Mouse (Mus musculus) limb, embryonic 13.5 days (tissue): ENCODE measurements at regions not wholly inside any gene's neighbourhood (a gene's known extent, or its start where the extent isn't known, plus 50 kb on each side); places are given as distances from the start of the nearest gene placed in this dataset.

Source experiments
- ATAC-seq: fragments of 200-750 bp; cut with Nextera tagmentation; 2 replicates; pipeline ENCODE4 v1.8.0; 2017; ENCODE audit warnings: low read depth, moderate number of reproducible peaks, moderate TSS enrichment; ENCODE audit not compliant: low FRiP score
- H3K27ac ChIP-seq: fragments of 300-500 bp; sonication (generic); 2 replicates; pipeline ENCODE4 v1.5.1; 2015; ENCODE audit warnings: inconsistent platforms, mild to moderate bottlenecking, moderate library complexity
- H3K27me3 ChIP-seq: fragments of 300-500 bp; sonication (generic); 2 replicates; pipeline ENCODE4 v1.6.1; 2015; ENCODE audit warnings: mild to moderate bottlenecking, inconsistent platforms
- H3K36me3 ChIP-seq: fragments of 300-500 bp; sonication (generic); 2 replicates; pipeline ENCODE4 v1.6.1; 2015; ENCODE audit warnings: inconsistent platforms, mild to moderate bottlenecking, moderate library complexity
- H3K4me1 ChIP-seq: fragments of 300-500 bp; sonication (generic); 2 replicates; pipeline ENCODE4 v1.6.1; 2015; ENCODE audit warnings: inconsistent platforms
- H3K4me2 ChIP-seq: fragments of 300-500 bp; sonication (generic); replicated peaks from 2 replicates; pipeline ENCODE4 v1.6.1; 2015; ENCODE audit warnings: inconsistent platforms, mild to moderate bottlenecking, moderate library complexity
- H3K4me3 ChIP-seq: fragments of 300-500 bp; sonication (generic); 2 replicates; pipeline ENCODE4 v1.5.1; 2015; ENCODE audit warnings: moderate library complexity, mild to moderate bottlenecking, inconsistent platforms
- H3K9ac ChIP-seq: fragments of 300-500 bp; sonication (generic); 2 replicates; pipeline ENCODE4 v1.6.1; 2015; ENCODE audit warnings: mild to moderate bottlenecking, inconsistent platforms
- H3K9me3 ChIP-seq: fragments of 300-500 bp; sonication (generic); 2 replicates; pipeline ENCODE4 v1.6.1; 2016; ENCODE audit warnings: inconsistent platforms
- WGBS: fragments of 180-500 bp; shearing (Covaris S2); methylation state at CpG from one replicate; pipeline ENCODE4 v1.1.7; 2015; 5-methylcytosine and 5-hydroxymethylcytosine counted together

DNA sequence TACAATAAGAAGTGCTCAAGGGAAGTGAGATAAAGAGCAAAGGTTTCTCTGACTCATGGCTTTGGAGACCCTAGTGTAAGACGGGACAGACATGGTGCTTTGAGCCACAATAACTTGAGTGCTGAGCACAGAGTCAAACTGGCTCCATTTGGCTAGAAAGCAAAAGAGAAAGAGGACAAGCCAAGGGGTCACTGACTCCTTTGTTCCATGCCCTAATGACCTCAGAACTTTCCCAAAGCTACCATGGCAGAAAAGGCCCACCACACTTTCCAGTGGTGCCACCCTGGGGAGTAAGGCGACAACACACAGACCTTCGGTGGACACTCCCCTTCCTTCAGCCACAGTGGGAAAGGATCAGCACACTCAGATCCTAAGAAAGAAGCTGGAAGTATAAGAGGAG, 186.8 kb downstream of the Gm10260 start:
- H3K9me3 ChIP-seq = no peaks in the 10 kb centered on the region
- ATAC-seq = no peak
- H3K9ac ChIP-seq = no peak overlapping the region
- no peak overlapping the region for H3K4me3 ChIP-seq
- no peak overlapping the region for H3K4me2 ChIP-seq
- WGBS = 78% methylated on average over 3 of the region's 3 CpGs
- peaks cover 21% of the 10 kb centered on the region for H3K4me1 ChIP-seq
- H3K36me3 ChIP-seq = no peaks in the 10 kb centered on the region
- no peak overlapping the region for H3K27ac ChIP-seq
- H3K27me3 ChIP-seq = peaks cover 4% of the 10 kb centered on the region; the same call in 1 of the 2 replicates

DNA sequence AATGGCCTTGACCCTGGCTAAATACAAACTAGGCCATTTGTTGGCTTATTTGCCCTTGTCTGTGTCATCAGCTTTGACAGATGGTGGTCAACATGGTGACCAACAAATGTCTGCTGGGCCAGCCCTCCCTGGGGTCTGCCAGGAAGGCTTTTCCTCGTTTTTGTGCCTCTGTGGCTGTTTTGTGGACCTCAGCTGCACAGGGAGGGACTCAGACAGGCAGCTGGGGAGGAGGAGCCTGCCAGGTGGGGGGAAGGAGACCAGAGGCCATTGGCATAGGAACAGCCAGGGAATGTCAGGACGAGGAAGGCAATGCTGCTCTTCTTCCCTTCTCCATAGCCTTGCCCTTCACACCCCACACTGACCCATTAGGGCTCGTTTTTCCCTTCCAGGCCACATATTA, 188.1 kb downstream of the Gm10260 start:
- H3K27ac ChIP-seq = no peak overlapping the region
- no peak overlapping the region for H3K4me2 ChIP-seq
- WGBS = 62% methylated on average over 3 of the region's 3 CpGs
- peaks cover 16% of the 10 kb centered on the region for H3K4me1 ChIP-seq
- no peak for ATAC-seq
- no peaks in the 10 kb centered on the region for H3K36me3 ChIP-seq
- H3K9ac ChIP-seq = no peak overlapping the region
- no peaks in the 10 kb centered on the region for H3K9me3 ChIP-seq
- peaks cover 4% of the 10 kb centered on the region; the same call in 1 of the 2 replicates for H3K27me3 ChIP-seq
- no peak overlapping the region for H3K4me3 ChIP-seq

DNA sequence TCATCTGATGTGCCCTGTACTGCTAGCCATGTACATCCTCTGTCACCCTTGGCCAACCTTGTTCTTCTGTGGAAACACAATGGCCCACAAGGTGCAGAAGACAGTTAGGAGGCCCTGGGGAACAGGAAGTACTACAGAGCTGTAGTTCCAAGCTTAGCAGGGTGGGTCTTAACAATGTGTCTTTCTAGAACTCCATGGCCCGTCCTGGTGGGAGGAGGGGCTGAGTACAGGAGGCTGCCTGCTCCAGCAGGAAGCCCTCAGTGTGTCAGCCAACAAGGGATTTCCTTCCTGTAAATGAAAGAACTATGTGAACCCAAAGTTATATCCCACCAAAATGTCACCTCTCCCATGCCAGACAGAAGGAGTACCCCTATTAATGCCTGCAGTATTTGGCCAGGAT, 190.4 kb downstream of the Gm10260 start:
- no peak overlapping the region for H3K27ac ChIP-seq
- H3K9ac ChIP-seq = no peak overlapping the region
- 43% methylated on average over 1 of the region's 1 CpGs for WGBS
- H3K4me2 ChIP-seq = no peak overlapping the region
- no peak overlapping the region for H3K4me3 ChIP-seq
- ATAC-seq = no peak
- no peaks in the 10 kb centered on the region for H3K9me3 ChIP-seq
- no peaks in the 10 kb centered on the region for H3K27me3 ChIP-seq
- H3K4me1 ChIP-seq = peaks cover 7% of the 10 kb centered on the region
- H3K36me3 ChIP-seq = no peaks in the 10 kb centered on the region

DNA sequence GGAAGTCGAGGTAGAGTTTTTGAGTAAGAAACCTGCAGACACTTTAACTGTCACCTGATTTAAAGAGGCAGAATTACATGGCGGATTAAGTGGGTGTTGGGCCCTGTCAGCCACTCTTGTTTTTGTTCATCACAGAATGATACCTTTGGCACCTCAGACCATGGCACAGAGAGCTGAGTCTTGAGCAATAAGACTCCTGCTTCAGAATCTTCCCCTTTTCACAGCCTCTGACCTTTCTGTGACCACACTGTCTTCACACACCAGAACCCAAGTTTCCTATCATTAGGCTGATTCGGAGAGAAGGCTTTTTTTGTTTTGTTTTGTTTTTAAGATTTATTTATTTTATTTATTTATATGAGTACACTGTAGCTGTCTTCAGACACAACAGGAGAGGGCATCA, 192.8 kb downstream of the Gm10260 start:
- no peak for ATAC-seq
- Histone ChIP-seq H3K4me1 (no peaks in the 10 kb centered on the region), H3K4me2 (no peak overlapping the region), H3K27ac (no peak overlapping the region), H3K27me3 (no peaks in the 10 kb centered on the region), H3K4me3 (no peak overlapping the region), H3K9ac (no peak overlapping the region), H3K36me3 (no peaks in the 10 kb centered on the region), H3K9me3 (no peaks in the 10 kb centered on the region)
- 82% methylated on average over 3 of the region's 3 CpGs for WGBS

DNA sequence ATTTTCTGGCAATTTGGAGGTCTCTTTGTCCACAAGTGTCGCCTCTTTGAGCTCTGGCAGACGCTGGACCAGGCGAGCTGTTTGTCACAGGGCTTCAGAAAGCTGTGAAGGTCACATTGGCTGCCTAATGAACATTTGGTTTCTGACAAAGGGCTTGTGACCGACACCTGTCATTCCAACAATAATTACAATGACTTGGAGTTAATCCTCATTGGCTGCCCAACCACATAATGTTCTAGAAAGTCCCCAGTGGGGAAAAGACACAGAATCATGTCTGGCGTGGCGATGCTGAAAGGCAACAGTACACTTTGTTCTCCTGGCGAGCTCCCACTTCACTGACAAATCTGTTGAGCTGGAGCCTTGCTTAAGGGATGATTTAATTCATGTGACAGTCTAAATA, 194.4 kb downstream of the Gm10260 start:
- no peak for ATAC-seq

DNA sequence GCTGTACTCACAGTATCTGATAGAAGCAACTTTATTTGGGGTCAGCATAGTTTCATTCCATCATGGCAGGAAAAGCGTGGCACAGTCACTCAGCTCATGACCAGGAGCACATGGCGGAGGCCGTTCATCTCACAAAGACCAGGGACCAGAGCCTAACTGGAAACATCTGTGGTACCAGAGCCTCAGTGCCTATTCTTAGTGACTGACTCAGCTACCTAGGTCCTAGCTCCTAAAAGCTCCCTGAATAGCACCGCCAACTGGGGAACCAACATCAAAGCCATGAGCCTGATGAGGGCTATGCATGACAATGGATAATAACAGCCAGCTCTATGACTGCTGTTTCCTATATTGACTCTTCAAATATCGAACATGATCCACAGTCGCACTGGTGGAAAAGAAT, 198.2 kb downstream of the Gm10260 start:
- WGBS = 53% methylated on average over 6 of the region's 6 CpGs
- Histone ChIP-seq H3K27ac (no peak overlapping the region), H3K4me3 (no peak overlapping the region), H3K4me1 (peaks cover 7% of the 10 kb centered on the region; the same call in 1 of the 2 replicates), H3K4me2 (no peak overlapping the region), H3K9me3 (peaks cover 5% of the 10 kb centered on the region; the same call in 1 of the 2 replicates), H3K9ac (no peak overlapping the region), H3K36me3 (no peaks in the 10 kb centered on the region), H3K27me3 (no peaks in the 10 kb centered on the region)
- ATAC-seq = no peak

More for the DNA sequence above, 194.4 kb downstream of the Gm10260 start:
- Histone ChIP-seq H3K4me3 (no peak overlapping the region), H3K36me3 (no peaks in the 10 kb centered on the region), H3K9ac (no peak overlapping the region), H3K4me2 (no peak overlapping the region), H3K9me3 (no peaks in the 10 kb centered on the region), H3K27me3 (no peaks in the 10 kb centered on the region), H3K27ac (no peak overlapping the region), H3K4me1 (peaks cover 7% of the 10 kb centered on the region; the same call in 1 of the 2 replicates)
- WGBS = 64% methylated on average over 7 of the region's 7 CpGs

DNA sequence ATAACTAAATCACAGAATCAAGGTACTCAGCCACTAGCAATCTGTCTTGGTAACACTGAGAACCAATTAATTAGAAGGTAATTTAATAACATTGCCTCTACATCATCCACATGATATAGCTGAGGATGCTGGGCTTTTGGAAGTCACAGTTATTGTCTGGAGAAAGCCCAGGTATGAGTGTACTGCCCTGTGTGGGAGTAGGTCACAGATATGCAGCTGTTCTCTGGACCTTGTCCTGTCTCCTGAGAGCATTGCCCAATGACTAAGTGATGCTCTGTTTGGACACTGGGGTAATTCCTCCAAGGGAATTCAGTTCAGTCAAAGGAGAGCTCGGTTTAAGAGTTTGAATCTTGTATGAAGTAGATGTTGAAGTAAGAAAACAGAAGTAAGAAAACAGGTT, 199.6 kb downstream of the Gm10260 start:
- Histone ChIP-seq H3K4me1 (peaks cover 7% of the 10 kb centered on the region; the same call in 1 of the 2 replicates), H3K9me3 (peaks cover 5% of the 10 kb centered on the region; the same call in 1 of the 2 replicates), H3K4me2 (no peak overlapping the region), H3K9ac (no peak overlapping the region), H3K27me3 (no peaks in the 10 kb centered on the region), H3K27ac (no peak overlapping the region), H3K36me3 (no peaks in the 10 kb centered on the region), H3K4me3 (no peak overlapping the region)
- 62% methylated on average over 1 of the region's 1 CpGs for WGBS
- no peak for ATAC-seq

DNA sequence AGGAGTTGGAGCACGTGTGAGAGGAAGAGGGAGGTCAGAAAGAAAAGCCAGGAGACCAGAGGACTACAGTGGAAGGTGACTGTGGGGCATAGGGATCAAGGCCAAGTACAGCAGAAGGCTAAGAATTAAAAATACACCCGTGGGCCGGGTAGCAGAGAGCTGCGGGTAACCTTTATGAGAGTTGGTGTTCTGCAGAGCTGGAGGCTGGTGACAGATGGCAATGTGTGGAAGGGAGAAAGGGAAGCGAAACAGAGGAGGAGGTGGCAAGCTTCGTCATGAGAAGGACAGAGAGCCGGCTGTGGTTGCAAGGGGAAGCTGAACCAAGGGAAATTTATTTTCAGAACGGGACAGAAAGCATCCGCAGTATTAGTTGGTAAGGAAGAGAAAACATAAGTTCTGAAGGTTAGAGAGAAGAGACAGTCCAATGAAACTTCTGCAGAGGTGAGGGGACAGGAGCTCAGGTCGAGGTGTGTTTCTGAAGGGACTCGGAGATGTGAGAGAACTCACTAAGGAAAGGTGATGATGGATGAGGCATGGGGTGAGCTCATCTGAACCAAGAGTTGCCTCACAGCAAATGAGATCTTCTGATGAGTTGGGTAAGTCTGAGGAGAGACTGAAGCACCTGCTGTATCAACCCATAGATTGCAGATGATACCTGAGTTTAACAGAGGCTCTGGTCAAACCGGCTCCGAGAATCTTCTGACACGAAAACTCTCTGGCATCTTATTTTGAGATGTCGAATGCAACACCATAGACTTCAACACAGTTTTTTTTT, 200.6 kb downstream of the Gm10260 start:
- no peak overlapping the region for H3K27ac ChIP-seq
- ATAC-seq = no peak
- no peak overlapping the region for H3K4me3 ChIP-seq
- H3K9me3 ChIP-seq = peaks cover 5% of the 10 kb centered on the region; the same call in 1 of the 2 replicates
- peaks cover 7% of the 10 kb centered on the region; the same call in 1 of the 2 replicates for H3K4me1 ChIP-seq
- no peak overlapping the region for H3K4me2 ChIP-seq
- H3K36me3 ChIP-seq = no peaks in the 10 kb centered on the region
- WGBS = 88% methylated on average over 15 of the region's 15 CpGs
- no peaks in the 10 kb centered on the region for H3K27me3 ChIP-seq
- H3K9ac ChIP-seq = no peak overlapping the region

DNA sequence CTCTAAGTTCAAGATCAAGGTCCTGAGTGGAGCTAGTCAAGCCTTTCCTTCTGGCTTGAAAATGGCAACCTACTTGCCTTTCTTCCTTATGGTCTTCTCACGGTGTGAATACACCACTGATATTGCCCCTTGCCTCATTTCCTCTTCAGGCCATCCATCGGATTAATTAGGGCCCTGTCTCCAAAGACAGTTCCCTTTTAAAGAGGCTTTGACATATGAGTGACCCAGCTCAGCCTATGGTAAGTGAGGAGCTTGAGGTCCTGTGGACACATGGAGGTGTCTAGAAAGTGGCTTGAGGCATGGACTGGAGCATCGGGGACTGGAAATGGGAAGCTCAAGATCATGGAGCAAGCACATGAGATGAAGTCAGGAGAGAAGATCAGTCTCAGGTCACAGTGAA, 201.5 kb downstream of the Gm10260 start:
- Histone ChIP-seq H3K27me3 (no peaks in the 10 kb centered on the region), H3K9ac (no peak overlapping the region), H3K4me3 (no peak overlapping the region), H3K4me2 (no peak overlapping the region), H3K4me1 (peaks cover 7% of the 10 kb centered on the region; the same call in 1 of the 2 replicates), H3K9me3 (peaks cover 5% of the 10 kb centered on the region; the same call in 1 of the 2 replicates), H3K27ac (no peak overlapping the region), H3K36me3 (no peaks in the 10 kb centered on the region)
- no peak for ATAC-seq
- WGBS = 93% methylated on average over 3 of the region's 3 CpGs

DNA sequence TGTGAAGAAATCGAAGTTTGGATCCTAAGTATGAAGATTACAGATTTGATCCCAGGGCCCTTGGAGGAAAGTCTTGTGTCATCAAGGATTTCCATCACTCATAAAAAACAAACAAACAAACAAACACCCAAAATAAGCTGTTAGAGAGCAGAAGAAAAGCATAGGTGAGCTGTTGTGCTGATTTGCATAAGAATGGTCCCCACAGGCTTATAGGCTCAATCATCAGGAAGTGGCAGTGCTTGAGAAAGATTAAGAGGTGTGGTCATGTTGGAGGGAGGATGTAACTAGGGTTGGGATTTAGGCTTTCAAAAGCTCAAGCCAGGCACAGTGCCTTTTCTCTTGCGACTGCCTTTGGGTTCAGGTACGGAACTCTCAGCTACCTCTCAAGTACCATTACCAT, 205.1 kb downstream of the Gm10260 start:
- H3K4me3 ChIP-seq = no peak overlapping the region

DNA sequence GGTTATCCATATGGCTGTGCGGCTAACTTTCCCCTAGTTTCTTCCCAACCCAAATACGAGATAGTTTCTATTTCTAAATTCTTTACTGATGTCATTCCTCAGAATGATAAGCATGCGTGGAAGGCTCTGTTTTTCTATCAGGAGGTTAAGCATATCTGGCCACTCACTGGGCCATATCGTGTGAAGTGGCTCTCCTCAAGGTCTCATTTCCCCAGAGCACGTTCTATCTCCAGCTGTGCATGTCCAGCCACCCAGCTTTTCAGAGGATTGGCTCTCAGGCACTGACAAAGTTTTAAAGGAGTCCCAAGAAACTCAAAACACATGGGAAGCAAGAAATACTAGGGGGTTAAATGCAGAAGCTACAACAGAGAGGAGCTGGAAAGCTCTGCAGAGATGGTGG, 205.8 kb downstream of the Gm10260 start:
- no peak for ATAC-seq
- 57% methylated on average over 5 of the region's 5 CpGs for WGBS
- no peaks in the 10 kb centered on the region for H3K36me3 ChIP-seq
- H3K27ac ChIP-seq = no peak overlapping the region
- H3K4me1 ChIP-seq = no peaks in the 10 kb centered on the region
- no peak overlapping the region for H3K9ac ChIP-seq
- H3K27me3 ChIP-seq = no peaks in the 10 kb centered on the region
- H3K4me2 ChIP-seq = no peak overlapping the region
- peaks cover 5% of the 10 kb centered on the region; the same call in 1 of the 2 replicates for H3K9me3 ChIP-seq
- no peak overlapping the region for H3K4me3 ChIP-seq

More for the DNA sequence above, 205.1 kb downstream of the Gm10260 start:
- Histone ChIP-seq H3K4me1 (no peaks in the 10 kb centered on the region), H3K27me3 (no peaks in the 10 kb centered on the region), H3K36me3 (no peaks in the 10 kb centered on the region), H3K9me3 (peaks cover 5% of the 10 kb centered on the region; the same call in 1 of the 2 replicates), H3K27ac (no peak overlapping the region), H3K4me2 (no peak overlapping the region), H3K9ac (no peak overlapping the region)
- WGBS = 92% methylated on average over 3 of the region's 3 CpGs
- no peak for ATAC-seq

DNA sequence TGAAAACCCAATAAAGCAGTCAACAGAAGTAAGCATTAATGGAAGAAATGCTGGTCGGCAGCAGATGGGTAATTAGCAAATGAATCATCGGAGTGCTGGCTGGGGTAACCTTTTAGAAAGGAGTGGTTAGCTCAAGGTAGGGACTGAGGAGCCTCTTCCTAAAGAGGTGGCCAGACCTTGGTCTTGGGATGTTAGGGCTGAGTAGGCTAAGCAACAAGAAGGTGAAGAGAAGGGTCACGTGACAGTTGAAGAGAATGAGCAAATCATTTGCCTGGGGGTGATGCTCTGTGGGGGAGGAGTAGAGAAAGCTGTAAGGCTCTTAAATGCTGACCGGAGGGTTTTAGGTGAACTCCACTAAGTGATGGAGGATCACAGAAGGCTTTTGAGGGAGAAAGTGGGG, 208.2 kb downstream of the Gm10260 start:
- H3K27ac ChIP-seq = no peak overlapping the region
- peaks cover 14% of the 10 kb centered on the region for H3K4me1 ChIP-seq
- H3K9ac ChIP-seq = no peak overlapping the region
- no peaks in the 10 kb centered on the region for H3K36me3 ChIP-seq
- WGBS = 67% methylated on average over 4 of the region's 4 CpGs
- H3K4me2 ChIP-seq = no peak overlapping the region
- no peaks in the 10 kb centered on the region for H3K27me3 ChIP-seq
- H3K4me3 ChIP-seq = no peak overlapping the region
- no peak for ATAC-seq
- no peaks in the 10 kb centered on the region for H3K9me3 ChIP-seq

DNA sequence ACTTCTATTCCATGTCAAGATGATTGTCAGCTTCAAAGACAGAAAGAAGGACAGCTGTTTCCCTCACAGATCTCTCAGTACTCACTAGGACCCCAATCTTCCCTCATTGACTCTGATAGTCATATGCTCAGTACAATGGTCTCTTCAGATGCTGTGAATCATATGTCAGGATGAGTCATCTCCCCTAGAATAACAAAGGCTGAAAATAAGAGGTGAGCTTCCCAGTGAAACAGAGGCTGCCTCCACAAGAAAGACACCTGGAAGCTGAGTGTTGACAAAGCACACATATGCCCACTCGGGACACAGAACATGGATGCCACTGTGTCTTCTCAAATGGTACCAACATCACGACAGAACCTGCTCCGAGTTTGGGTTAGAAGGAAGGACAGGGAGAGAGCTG, 209.6 kb downstream of the Gm10260 start:
- peaks cover 14% of the 10 kb centered on the region for H3K4me1 ChIP-seq
- H3K27me3 ChIP-seq = no peaks in the 10 kb centered on the region
- H3K36me3 ChIP-seq = no peaks in the 10 kb centered on the region
- H3K4me2 ChIP-seq = no peak overlapping the region
- H3K4me3 ChIP-seq = no peak overlapping the region
- H3K9ac ChIP-seq = no peak overlapping the region
- H3K9me3 ChIP-seq = no peaks in the 10 kb centered on the region
- no peak for ATAC-seq
- no peak overlapping the region for H3K27ac ChIP-seq
- WGBS = 93% methylated on average over 3 of the region's 3 CpGs
